Mouse (Mus musculus): ENCODE results near the gene Get4.

DNA sequence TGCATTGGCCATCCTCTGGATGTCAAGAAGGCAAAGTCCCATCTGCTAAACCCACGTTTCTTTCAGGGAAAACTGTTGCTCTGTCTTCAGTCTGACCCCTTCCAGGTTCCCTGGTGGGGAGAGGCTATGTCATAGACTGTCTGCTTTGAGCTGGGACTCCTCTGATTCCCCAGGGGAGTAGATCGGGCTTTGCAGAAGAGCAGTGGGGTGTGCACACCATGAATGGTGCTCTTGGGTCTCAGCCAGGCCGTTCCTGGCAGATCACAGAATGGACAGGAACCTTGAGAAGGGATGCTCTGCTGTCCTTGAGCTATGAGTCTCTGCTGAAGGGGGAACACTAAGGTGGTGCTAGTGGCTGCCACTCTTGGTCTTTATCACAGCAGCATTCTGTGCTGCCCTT, 3.3 kb upstream of the Get4 start:
- TF ChIP-seq CTCF (IDR thresholded peaks at IDR 0.05; ENCODE audit: borderline replicate concordance, insufficient read depth, low read length) (no peak), POLR2A (IDR thresholded peaks at IDR 0.05; ENCODE audit: low read depth, low read length) (no peak)

Data from embryonic fibroblast, embryonic 13.5 days (primary cell).